Mouse (Mus musculus) liver, postnatal 0 days (tissue): ENCODE results near the gene Metap2. TPM values are rescaled to one million over a fixed set of nuclear protein-coding genes. Genes with fewer than 3 reads are reported as not detected.
A peak's percentile ranks its signal among the peaks of the same experiment; 100 is the strongest.

Source experiments
- ATAC-seq: fragments of 200-750 bp; cut with Nextera tagmentation; 2 replicates; pipeline ENCODE4 v1.8.0; 2017; ENCODE audit warnings: mild to moderate bottlenecking, moderate library complexity
- DNase-seq: peaks from one replicate; pipeline ENCODE4 v3.0.0-alpha.2; 2016
- H3K27ac ChIP-seq: fragments of 300-500 bp; sonication (generic); 2 replicates; pipeline ENCODE4 v1.5.1; 2014; ENCODE audit warnings: antibody characterized with exemption, moderate library complexity, mild to moderate bottlenecking, low read depth
- H3K27me3 ChIP-seq: fragments of 300-500 bp; sonication (generic); 2 replicates; pipeline ENCODE4 v1.6.1; 2014; ENCODE audit warnings: low read length, control low read depth, mixed read lengths; ENCODE audit not compliant: insufficient read depth
- H3K36me3 ChIP-seq: fragments of 300-500 bp; sonication (generic); replicated peaks from 2 replicates; pipeline ENCODE4 v1.6.1; 2014; ENCODE audit warnings: mild to moderate bottlenecking, control low read depth, low read length, moderate library complexity, mixed read lengths; ENCODE audit not compliant: insufficient read depth
- H3K4me1 ChIP-seq: fragments of 300-500 bp; sonication (generic); 2 replicates; pipeline ENCODE4 v1.6.1; 2014; ENCODE audit warnings: antibody characterized with exemption, mild to moderate bottlenecking, control low read depth; ENCODE audit not compliant: insufficient read depth
- H3K4me2 ChIP-seq: fragments of 300-500 bp; sonication (generic); 2 replicates; pipeline ENCODE4 v1.6.1; 2014; ENCODE audit warnings: low read depth, mild to moderate bottlenecking, low read length, moderate library complexity, mixed read lengths
- H3K4me3 ChIP-seq: fragments of 300-500 bp; sonication (generic); 2 replicates; pipeline ENCODE4 v1.5.1; 2014; ENCODE audit warnings: low read depth, low read length
- H3K9ac ChIP-seq: fragments of 300-500 bp; sonication (generic); replicated peaks from 2 replicates; pipeline ENCODE4 v1.6.1; 2014; ENCODE audit warnings: mild to moderate bottlenecking, moderate library complexity
- H3K9me3 ChIP-seq: fragments of 300-500 bp; sonication (generic); 2 replicates; pipeline ENCODE4 v1.6.1; 2016; ENCODE audit warnings: mild to moderate bottlenecking, control low read depth, low read length, mixed read lengths
- CTCF ChIP-seq: sonication (generic); IDR thresholded peaks from 2 replicates; pipeline ENCODE4 v1.5.1; 2016; ENCODE audit warnings: antibody characterized with exemption, low read depth
- EP300 ChIP-seq: IDR thresholded peaks from 2 replicates; pipeline ENCODE4 v1.6.1; 2016; ENCODE audit warnings: antibody characterized with exemption, low read depth, mild to moderate bottlenecking
- WGBS: fragments of 180-500 bp; shearing (Covaris S2); extraction: QIAGEN DNeasy Blood & Tissue Kit; methylation state at CpG from one replicate; pipeline ENCODE4 v1.1.7; 2014; ENCODE audit not compliant: insufficient replicate concordance; 5-methylcytosine and 5-hydroxymethylcytosine counted together
- polyA plus RNA-seq: library from polyadenylated mRNA; unstranded; fragments of >200 nt; fragmentation: Nextera tagmentation; extraction: Ambion mirVana; gene quantifications from 2 replicates; pipeline ENCODE4 v1.2.1, GENCODE M21; 2015

Metap2 gene
- polyA plus RNA-seq, 1 experiment from 2014 or later = 150 TPM

- no peaks in the 10 kb centered on the region for H3K27me3 ChIP-seq
- no peaks in the 10 kb centered on the region for H3K9me3 ChIP-seq
- ATAC-seq (no peak), DNase-seq (no peak)
- H3K9ac ChIP-seq = no peak overlapping the region
- 67% methylated on average over 4 of the region's 4 CpGs for WGBS
- no peaks in the 10 kb centered on the region for H3K36me3 ChIP-seq
- TF ChIP-seq CTCF = no peak
- TF ChIP-seq EP300 = no peak
- H3K4me1 ChIP-seq = peaks cover 9% of the 10 kb centered on the region; the same call in 1 of the 2 replicates
- H3K4me2 ChIP-seq = no peak overlapping the region
- no peak overlapping the region for H3K27ac ChIP-seq
- H3K4me3 ChIP-seq = no peak overlapping the region
These were observed 24.3 kb upstream of the Metap2 start for GRCm38 (mm10) chr10:93921160-93921559.

- peak overlapping the region; percentile 48; the same call in 1 of the 2 replicates for H3K27ac ChIP-seq
- no peaks in the 10 kb centered on the region for H3K36me3 ChIP-seq
- H3K4me1 ChIP-seq = peaks cover 9% of the 10 kb centered on the region; the same call in 1 of the 2 replicates
- H3K27me3 ChIP-seq = no peaks in the 10 kb centered on the region
- no peak overlapping the region for H3K9ac ChIP-seq
- no peak for DNase-seq
- no peak overlapping the region for H3K4me2 ChIP-seq
- no peak overlapping the region for H3K4me3 ChIP-seq
- TF ChIP-seq EP300 (no peak), CTCF (no peak)
- ATAC-seq = no peak
- WGBS = 44% methylated on average over 13 of the region's 13 CpGs
- no peaks in the 10 kb centered on the region for H3K9me3 ChIP-seq
These were observed 22.3 kb upstream of the Metap2 start for GRCm38 (mm10) chr10:93919227-93919626.

- Histone ChIP-seq H3K27me3 (no peaks in the 10 kb centered on the region), H3K36me3 (no peaks in the 10 kb centered on the region), H3K4me2 (no peak overlapping the region), H3K4me3 (no peak overlapping the region), H3K27ac (peak overlapping the region; percentile 48; the same call in 1 of the 2 replicates), H3K9me3 (no peaks in the 10 kb centered on the region), H3K9ac (no peak overlapping the region), H3K4me1 (peaks cover 9% of the 10 kb centered on the region; the same call in 1 of the 2 replicates)
- ATAC-seq (no peak), DNase-seq (no peak)
- 53% methylated on average over 6 of the region's 6 CpGs for WGBS
- TF ChIP-seq EP300 (no peak), CTCF (no peak)
These were observed 21.8 kb upstream of the Metap2 start for GRCm38 (mm10) chr10:93918701-93919100.

GRCm38 (mm10) chr10:93918087-93918486 is 21.2 kb upstream of the Metap2 start:
- Histone ChIP-seq H3K27ac (no peak overlapping the region), H3K9me3 (no peaks in the 10 kb centered on the region), H3K4me1 (peaks cover 10% of the 10 kb centered on the region), H3K27me3 (no peaks in the 10 kb centered on the region), H3K4me2 (no peak overlapping the region), H3K4me3 (no peak overlapping the region), H3K9ac (no peak overlapping the region), H3K36me3 (no peaks in the 10 kb centered on the region)
- WGBS = 34% methylated on average over 2 of the region's 2 CpGs
- TF ChIP-seq CTCF = no peak
- TF ChIP-seq EP300 = no peak
- ATAC-seq = no peak
- DNase-seq = no peak

GRCm38 (mm10) chr10:93916778-93917177 is 19.9 kb upstream of the Metap2 start:
- H3K27me3 ChIP-seq = no peaks in the 10 kb centered on the region
- WGBS = 62% methylated on average over 2 of the region's 2 CpGs
- no peak overlapping the region for H3K4me2 ChIP-seq
- H3K4me3 ChIP-seq = no peak overlapping the region
- ATAC-seq = no peak
- H3K27ac ChIP-seq = no peak overlapping the region
- no peaks in the 10 kb centered on the region for H3K9me3 ChIP-seq
- H3K4me1 ChIP-seq = peaks cover 21% of the 10 kb centered on the region
- TF ChIP-seq CTCF (peak; percentile 38), EP300 (no peak)
- H3K9ac ChIP-seq = no peak overlapping the region
- no peak for DNase-seq
- no peaks in the 10 kb centered on the region for H3K36me3 ChIP-seq

- Histone ChIP-seq H3K9me3 (no peaks in the 10 kb centered on the region), H3K27me3 (no peaks in the 10 kb centered on the region), H3K9ac (no peak overlapping the region), H3K36me3 (no peaks in the 10 kb centered on the region), H3K4me1 (peaks cover 21% of the 10 kb centered on the region), H3K4me3 (no peak overlapping the region), H3K4me2 (no peak overlapping the region), H3K27ac (no peak overlapping the region)
- TF ChIP-seq EP300 (no peak), CTCF (no peak)
- 47% methylated on average over 11 of the region's 11 CpGs for WGBS
- no peak for ATAC-seq
- no peak for DNase-seq
These were observed 18.8 kb upstream of the Metap2 start for GRCm38 (mm10) chr10:93915531-93916275.
